Mouse (Mus musculus) liver, embryonic 14.5 days (tissue): ENCODE measurements around the gene Capza3. TPM values are rescaled to one million over a fixed set of nuclear protein-coding genes. Genes with fewer than 3 reads are reported as not detected.

Experiments
- ATAC-seq: fragments of 200-750 bp; cut with Nextera tagmentation; 2 replicates; pipeline ENCODE4 v1.8.0; 2017; ENCODE audit warnings: moderate number of reproducible peaks, mild to moderate bottlenecking, moderate library complexity; ENCODE audit not compliant: insufficient read depth
- DNase-seq, 3 experiments: peaks; one replicate each; pipeline ENCODE4 v3.0.0-alpha.2; 2012 to 2013; ENCODE audit warnings: low read depth in 3 of 3, low spot score in 3 of 3
- H3K27ac ChIP-seq: fragments of 300-500 bp; sonication (generic); 2 replicates; pipeline ENCODE4 v1.5.1; 2014; ENCODE audit warnings: moderate library complexity, mild to moderate bottlenecking, control low read depth, inconsistent platforms
- H3K27me3 ChIP-seq: fragments of 300-500 bp; sonication (generic); 2 replicates; pipeline ENCODE4 v1.6.1; 2014; ENCODE audit warnings: mild to moderate bottlenecking, low read length, moderate library complexity; ENCODE audit not compliant: control insufficient read depth, insufficient read depth
- H3K36me3 ChIP-seq: fragments of 300-500 bp; sonication (generic); replicated peaks from 2 replicates; pipeline ENCODE4 v1.6.1; 2014; ENCODE audit warnings: low read depth; ENCODE audit not compliant: control insufficient read depth, insufficient read depth
- H3K4me1 ChIP-seq, 2 experiments: fragments of 200-500 bp in 1 of 2; fragments of 300-500 bp in 1 of 2; sonication (generic) in 1 of 2; replicated peaks; 2 replicates each; pipeline ENCODE4 v1.6.1; 2012 to 2014; ENCODE audit warnings: antibody characterized with exemption in 1 of 2, inconsistent platforms in 1 of 2, low read length in 1 of 2; ENCODE audit not compliant: control insufficient read depth in 2 of 2, insufficient read depth in 2 of 2
- H3K4me2 ChIP-seq: fragments of 300-500 bp; sonication (generic); 2 replicates; pipeline ENCODE4 v1.6.1; 2014; ENCODE audit warnings: low read depth, mild to moderate bottlenecking, control low read depth, moderate library complexity
- H3K4me3 ChIP-seq, 2 experiments: fragments of 200-500 bp in 1 of 2; fragments of 300-500 bp in 1 of 2; sonication (generic) in 1 of 2; 2 replicates each; pipeline ENCODE4 v1.5.1; 2012 to 2014; ENCODE audit warnings: low read depth in 2 of 2, low read length in 2 of 2, mild to moderate bottlenecking in 2 of 2, control low read depth in 1 of 2, inconsistent platforms in 1 of 2, moderate library complexity in 1 of 2; ENCODE audit not compliant: insufficient read depth in 1 of 2
- H3K9ac ChIP-seq: fragments of 300-500 bp; sonication (generic); replicated peaks from 2 replicates; pipeline ENCODE4 v1.6.1; 2014; ENCODE audit warnings: mild to moderate bottlenecking, control low read depth, moderate library complexity
- H3K9me3 ChIP-seq: fragments of 300-500 bp; sonication (generic); 2 replicates; pipeline ENCODE4 v1.6.1; 2016; ENCODE audit warnings: low read length, mixed read lengths; ENCODE audit not compliant: control insufficient read depth
- CTCF ChIP-seq: IDR thresholded peaks from 2 replicates; pipeline ENCODE4 v1.5.1; 2016; ENCODE audit warnings: antibody characterized with exemption, low read depth, control low read depth
- EP300 ChIP-seq: IDR thresholded peaks from 2 replicates; pipeline ENCODE4 v1.6.1; 2016; ENCODE audit warnings: antibody characterized with exemption, low read depth
- whole genome bisulfite sequencing: fragments of 180-500 bp; shearing (Covaris S2); extraction: QIAGEN DNeasy Blood & Tissue Kit; methylation state at CpG from one replicate; pipeline ENCODE4 v1.1.7; 2014; ENCODE audit not compliant: insufficient replicate concordance; 5-methylcytosine and 5-hydroxymethylcytosine counted together
- polyA plus RNA-seq, 2 experiments: library from polyadenylated mRNA; depleted of rRNA in 1 of 2; stranded (reverse) in 1 of 2; unstranded in 1 of 2; fragments of >200 nt; fragmentation: Nextera tagmentation in 1 of 2; extraction: Ambion mirVana in 1 of 2; gene quantifications; 2 replicates each; pipeline versions ENCODE4 v1.2.1 to v1.2.3; 2012 to 2014

The Capza3 gene
- polyA plus RNA-seq, 2 experiments: not detected

DNA sequence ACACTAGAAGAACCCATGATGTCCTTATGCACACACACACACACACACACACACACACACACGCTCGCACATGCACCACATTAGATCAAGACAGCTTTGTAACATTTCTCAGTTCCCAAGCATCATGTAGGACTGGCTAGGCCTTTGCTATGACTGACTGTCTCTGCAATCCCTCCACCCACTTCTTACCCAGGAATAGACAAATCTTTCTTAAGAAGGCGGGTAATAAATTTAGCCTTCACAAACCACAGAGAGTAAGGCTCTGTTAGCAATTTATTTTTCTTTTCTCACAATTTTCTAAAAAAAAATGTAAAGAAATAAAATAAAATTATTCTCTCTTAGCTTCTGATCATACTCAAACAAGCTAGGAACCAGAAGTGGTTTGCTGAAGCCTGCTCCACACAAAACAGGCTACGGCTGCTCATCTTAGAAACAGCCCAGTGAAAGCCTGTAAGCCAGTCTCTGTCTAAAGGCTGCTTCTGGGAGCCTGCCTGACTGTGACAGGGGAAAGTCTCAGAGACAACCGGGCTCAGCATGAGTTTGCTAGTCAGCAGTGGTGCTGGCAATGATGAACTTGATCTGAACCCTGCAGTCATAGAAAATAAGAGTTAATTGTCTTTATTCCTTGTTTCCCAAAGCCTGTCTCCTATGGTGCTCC is 13.3 kb downstream of the Capza3 start:
- WGBS: 57% methylated on average over 5 of the region's 5 CpGs
- Histone ChIP-seq H3K4me1 (no peaks in the 10 kb centered on the region; a peak in 1 of 4 replicates), H3K27ac (no peak overlapping the region), H3K4me3 (no peak overlapping the region), H3K27me3 (no peaks in the 10 kb centered on the region), H3K4me2 (no peak overlapping the region), H3K36me3 (no peaks in the 10 kb centered on the region), H3K9me3 (no peaks in the 10 kb centered on the region), H3K9ac (no peak overlapping the region)
- TF ChIP-seq EP300 (no peak), CTCF (no peak)
- no peak for DNase-seq
- no peak for ATAC-seq

DNA sequence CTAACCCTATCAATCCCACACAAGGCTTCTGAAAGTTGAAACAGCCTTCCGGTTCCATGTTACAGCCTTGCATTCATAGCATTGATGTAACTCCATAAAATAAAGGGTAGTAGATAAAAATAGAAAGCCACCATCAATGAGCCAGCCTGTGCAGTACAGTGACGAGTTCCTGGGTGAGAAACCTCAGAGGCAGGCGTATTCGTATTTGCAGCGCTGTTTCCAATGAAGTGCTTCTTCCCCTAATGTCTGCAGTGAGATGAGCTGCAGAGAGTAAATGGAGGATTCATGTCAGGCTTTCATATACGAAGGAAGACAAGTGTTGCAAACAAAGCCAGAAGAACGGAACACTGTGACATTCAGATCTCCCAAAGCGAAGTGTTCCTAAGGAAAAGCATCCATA is 28.1 kb downstream of the Capza3 start:
- no peak for ATAC-seq
- no peak overlapping the region for H3K27ac ChIP-seq
- WGBS: 75% methylated on average over 8 of the region's 8 CpGs
- H3K4me1 ChIP-seq: no peaks in the 10 kb centered on the region
- no peaks in the 10 kb centered on the region for H3K36me3 ChIP-seq
- H3K27me3 ChIP-seq: no peaks in the 10 kb centered on the region
- H3K4me3 ChIP-seq: no peak overlapping the region
- no peak overlapping the region for H3K9ac ChIP-seq
- DNase-seq: no peak
- TF ChIP-seq CTCF (no peak), EP300 (no peak)
- H3K4me2 ChIP-seq: no peak overlapping the region
- no peaks in the 10 kb centered on the region for H3K9me3 ChIP-seq

DNA sequence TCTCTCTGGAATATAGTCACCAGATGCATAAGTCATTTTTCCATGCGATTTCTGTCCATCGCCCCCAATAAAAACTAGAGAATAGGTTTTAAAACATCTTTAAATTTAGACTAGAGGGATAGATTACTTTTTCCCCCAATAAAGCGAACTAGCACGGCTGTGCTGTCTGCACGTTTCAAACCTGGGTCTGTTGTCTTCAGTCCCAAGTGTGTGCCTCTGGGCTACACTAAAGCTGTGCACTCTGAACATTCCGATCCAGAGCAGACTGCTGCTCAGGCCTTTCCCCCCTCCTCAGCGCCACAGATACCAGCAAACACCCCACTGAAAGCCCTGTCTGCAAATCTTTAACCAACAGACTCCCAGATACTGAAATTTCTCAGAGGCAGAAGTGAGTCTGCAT is 39.9 kb downstream of the Capza3 start:
- Histone ChIP-seq H3K4me2 (no peak overlapping the region), H3K9ac (no peak overlapping the region), H3K27me3 (no peaks in the 10 kb centered on the region), H3K27ac (no peak overlapping the region), H3K4me3 (no peak overlapping the region), H3K9me3 (no peaks in the 10 kb centered on the region), H3K36me3 (no peaks in the 10 kb centered on the region), H3K4me1 (no peaks in the 10 kb centered on the region)
- DNase-seq: no peak
- ATAC-seq: no peak
- WGBS: 67% methylated on average over 7 of the region's 7 CpGs
- TF ChIP-seq EP300: no peak
- TF ChIP-seq CTCF: no peak

DNA sequence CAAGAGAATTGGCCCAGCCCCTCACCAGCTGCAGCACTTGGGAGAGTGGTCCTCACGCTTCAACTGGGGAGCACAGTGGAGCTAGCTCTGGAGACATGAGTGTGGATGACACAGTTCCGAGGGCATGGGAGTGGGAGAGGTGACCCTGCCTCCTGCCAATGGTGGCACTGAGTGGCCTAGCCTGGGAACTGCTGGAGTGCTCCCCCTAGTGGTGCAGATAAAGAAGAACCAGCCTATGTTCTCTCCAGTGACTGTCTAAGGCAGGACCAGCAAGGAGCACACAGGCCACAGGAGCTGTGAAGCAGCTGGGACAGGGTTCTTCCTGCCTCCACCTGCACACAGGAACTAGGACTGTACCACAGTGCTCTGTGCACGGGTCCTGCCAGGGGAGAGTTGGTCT is 40.7 kb downstream of the Capza3 start:
- no peak for DNase-seq
- TF ChIP-seq CTCF (peak; percentile 55), EP300 (no peak)
- H3K4me2 ChIP-seq: no peak overlapping the region
- no peaks in the 10 kb centered on the region for H3K9me3 ChIP-seq
- H3K4me1 ChIP-seq: no peaks in the 10 kb centered on the region
- WGBS: 55% methylated on average over 3 of the region's 3 CpGs
- H3K9ac ChIP-seq: no peak overlapping the region
- H3K36me3 ChIP-seq: no peaks in the 10 kb centered on the region
- ATAC-seq: 0 out of 2 replicates have a peak, but pooled peaks have one; percentile 21
- H3K27me3 ChIP-seq: no peaks in the 10 kb centered on the region
- no peak overlapping the region for H3K27ac ChIP-seq
- no peak overlapping the region for H3K4me3 ChIP-seq

DNA sequence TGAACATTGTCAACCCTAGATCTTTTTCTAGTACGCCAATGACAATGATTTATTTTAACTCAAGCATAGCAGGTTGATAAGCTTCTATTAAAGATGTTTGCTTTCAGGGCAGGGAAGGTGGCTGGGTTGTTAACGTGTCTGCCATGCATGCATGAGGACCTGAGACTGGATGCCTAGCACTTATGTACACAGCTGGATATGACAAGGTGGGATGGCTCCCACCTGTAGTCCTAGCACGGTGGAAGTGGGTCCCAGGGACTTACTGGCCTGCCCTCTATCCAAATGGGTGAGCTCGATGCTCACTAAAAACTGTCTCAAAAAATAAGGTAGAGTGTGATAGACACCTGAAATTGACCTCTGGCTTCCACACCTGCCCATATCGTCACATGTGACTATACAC is 48.8 kb downstream of the Capza3 start:
- no peak overlapping the region for H3K9ac ChIP-seq
- DNase-seq: no peak
- TF ChIP-seq CTCF (no peak), EP300 (no peak)
- no peaks in the 10 kb centered on the region for H3K9me3 ChIP-seq
- no peaks in the 10 kb centered on the region for H3K4me1 ChIP-seq
- 58% methylated on average over 5 of the region's 5 CpGs for WGBS
- no peaks in the 10 kb centered on the region for H3K36me3 ChIP-seq
- no peak overlapping the region for H3K4me2 ChIP-seq
- H3K27me3 ChIP-seq: no peaks in the 10 kb centered on the region
- no peak overlapping the region for H3K27ac ChIP-seq
- no peak for ATAC-seq
- H3K4me3 ChIP-seq: no peak overlapping the region

Other genes starting within 250 kb of the Capza3 start
- not detected in 2 replicates for gene Plcz1, start 205 bp downstream of the Capza3 start, polyA plus RNA-seq (2012; rRNA removed)
- gene Plcz1, start 205 bp downstream of the Capza3 start, polyA plus RNA-seq (2014; fragmentation: Nextera tagmentation; extraction: Ambion mirVana): not detected in 2 replicates